Mouse (Mus musculus): ENCODE measurements around the gene Gpat3.

- TF ChIP-seq CTCF (IDR thresholded peaks at IDR 0.05; ENCODE audit: low read depth, low read length) (no peak), POLR2A (IDR thresholded peaks at IDR 0.05; ENCODE audit: borderline replicate concordance, low read depth, low read length) (no peak)
Observed at GRCm38 (mm10) chr5:100886331-100886988, 40.9 kb downstream of the Gpat3 start.
